Mouse (Mus musculus) heart, embryonic 16.5 days (tissue): ENCODE results near the gene Olfr329-ps. TPM values are rescaled to one million over a fixed set of nuclear protein-coding genes. Genes with fewer than 3 reads are reported as not detected.
"Not testable (repeated sequence)": the region's sequence is repeated elsewhere in the genome, so short reads cannot be mapped to it uniquely, and the experiment has no call there.

Experiments used
- ATAC-seq: fragments of 200-750 bp; cut with Nextera tagmentation; replicated peaks from 2 replicates; pipeline ENCODE4 v1.8.0; 2017; ENCODE audit warnings: moderate number of reproducible peaks; ENCODE audit not compliant: insufficient read depth, low FRiP score; ENCODE audit errors: extremely low read depth
- H3K27ac ChIP-seq: fragments of 300-500 bp; sonication (generic); 2 replicates; pipeline ENCODE4 v1.5.1; 2014; ENCODE audit warnings: mild to moderate bottlenecking, low read length, control low read depth, moderate library complexity
- H3K27me3 ChIP-seq: fragments of 300-500 bp; sonication (generic); 2 replicates; pipeline ENCODE4 v1.6.1; 2014; ENCODE audit warnings: low read length, mixed read lengths; ENCODE audit not compliant: control insufficient read depth, insufficient read depth
- H3K36me3 ChIP-seq: fragments of 300-500 bp; sonication (generic); 2 replicates; pipeline ENCODE4 v1.6.1; 2014; ENCODE audit not compliant: control insufficient read depth, insufficient read depth
- H3K4me1 ChIP-seq: fragments of 300-500 bp; sonication (generic); 2 replicates; pipeline ENCODE4 v1.6.1; 2014; ENCODE audit warnings: low read length, mixed read lengths; ENCODE audit not compliant: control insufficient read depth, insufficient read depth
- H3K4me2 ChIP-seq: fragments of 300-500 bp; sonication (generic); 2 replicates; pipeline ENCODE4 v1.6.1; 2014; ENCODE audit warnings: low read depth, mild to moderate bottlenecking, control low read depth, low read length
- H3K4me3 ChIP-seq: fragments of 300-500 bp; sonication (generic); 2 replicates; pipeline ENCODE4 v1.5.1; 2014; ENCODE audit warnings: mild to moderate bottlenecking, control low read depth, low read length
- H3K9ac ChIP-seq: fragments of 300-500 bp; sonication (generic); 2 replicates; pipeline ENCODE4 v1.6.1; 2014; ENCODE audit warnings: low read length, control low read depth
- H3K9me3 ChIP-seq: fragments of 300-500 bp; sonication (generic); replicated peaks from 2 replicates; pipeline ENCODE4 v1.6.1; 2016; ENCODE audit warnings: low read length; ENCODE audit not compliant: control insufficient read depth
- WGBS: fragments of 180-500 bp; shearing (Covaris S2); extraction: QIAGEN DNeasy Blood & Tissue Kit; methylation state at CpG from one replicate; pipeline ENCODE4 v1.1.7; 2014; 5-methylcytosine and 5-hydroxymethylcytosine counted together
- polyA plus RNA-seq: library from polyadenylated mRNA; unstranded; fragments of >200 nt; fragmentation: Nextera tagmentation; extraction: Ambion mirVana; gene quantifications from 2 replicates; pipeline ENCODE4 v1.2.1, GENCODE M21; 2015

Gene Olfr329-ps
- polyA plus RNA-seq, result not detected in 2 replicates

GRCm38 (mm10) chr11:58546322-58546721, at the start of gene Olfr329-ps:
Gene Olfr329-ps (minus strand): TSS chr11:58546422.
- H3K36me3 ChIP-seq, result no peaks in the 10 kb centered on the region
- WGBS, result 73% methylated on average over 5 of the region's 5 CpGs

GRCm38 (mm10) chr11:58594814-58595213, 48.6 kb upstream of the Olfr329-ps start, which contains the start of gene Olfr324:
Gene Olfr324 (plus strand): TSS chr11:58595114.
- Histone ChIP-seq H3K4me3 (no peak within 1 kb of the TSS), H3K4me1 (no peaks in the 10 kb centered on the region), H3K4me2 (no peak within 1 kb of the TSS), H3K9ac (no peak within 1 kb of the TSS), H3K27ac (no peak within 1 kb of the TSS), H3K36me3 (no peaks in the 10 kb centered on the region), H3K9me3 (no peaks in the 10 kb centered on the region), H3K27me3 (no peaks in the 10 kb centered on the region)
- ATAC-seq, result no peak
- WGBS, result 75% methylated on average over 6 of the region's 6 CpGs

More at GRCm38 (mm10) chr11:58546322-58546721, at the start of gene Olfr329-ps:
- H3K9me3 ChIP-seq, result no peaks in the 10 kb centered on the region
- no peak within 1 kb of the TSS for H3K4me2 ChIP-seq
- no peaks in the 10 kb centered on the region for H3K4me1 ChIP-seq
- no peaks in the 10 kb centered on the region for H3K27me3 ChIP-seq
- ATAC-seq, result no peak
- H3K27ac ChIP-seq, result no peak within 1 kb of the TSS
- no peak within 1 kb of the TSS for H3K4me3 ChIP-seq
- H3K9ac ChIP-seq, result no peak within 1 kb of the TSS

- WGBS, result 59% methylated on average over 3 of the region's 3 CpGs
- Histone ChIP-seq H3K36me3 (no peaks in the 10 kb centered on the region), H3K9me3 (no peaks in the 10 kb centered on the region), H3K4me3 (no peak overlapping the region), H3K27me3 (no peaks in the 10 kb centered on the region), H3K9ac (no peak overlapping the region), H3K4me2 (no peak overlapping the region), H3K27ac (no peak overlapping the region), H3K4me1 (no peaks in the 10 kb centered on the region)
- ATAC-seq, result no peak
Measured at GRCm38 (mm10) chr11:58588620-58589250, 42.5 kb upstream of the Olfr329-ps start.

- no peak overlapping the region for H3K9ac ChIP-seq
- WGBS, result 62% methylated on average over 7 of the region's 7 CpGs
- no peak overlapping the region for H3K27ac ChIP-seq
- H3K4me3 ChIP-seq, result no peak overlapping the region
- no peaks in the 10 kb centered on the region for H3K4me1 ChIP-seq
- ATAC-seq, result no peak
- no peak overlapping the region for H3K4me2 ChIP-seq
- H3K27me3 ChIP-seq, result no peaks in the 10 kb centered on the region
- H3K36me3 ChIP-seq, result no peaks in the 10 kb centered on the region
- H3K9me3 ChIP-seq, result no peaks in the 10 kb centered on the region
Measured at GRCm38 (mm10) chr11:58587898-58588348, 41.7 kb upstream of the Olfr329-ps start.

GRCm38 (mm10) chr11:58578636-58579035, 32.4 kb upstream of the Olfr329-ps start:
- Histone ChIP-seq H3K36me3 (no peaks in the 10 kb centered on the region), H3K9me3 (no peaks in the 10 kb centered on the region), H3K4me3 (no peak overlapping the region), H3K9ac (no peak overlapping the region), H3K27me3 (no peaks in the 10 kb centered on the region), H3K27ac (no peak overlapping the region), H3K4me2 (no peak overlapping the region), H3K4me1 (no peaks in the 10 kb centered on the region)
- no peak for ATAC-seq
- 62% methylated on average over 8 of the region's 8 CpGs for WGBS

- WGBS, result 68% methylated on average over 1 of the region's 1 CpGs
- Histone ChIP-seq H3K36me3 (no peaks in the 10 kb centered on the region), H3K9me3 (no peaks in the 10 kb centered on the region), H3K27ac (no peak within 1 kb of the TSS), H3K4me2 (no peak within 1 kb of the TSS), H3K27me3 (no peaks in the 10 kb centered on the region), H3K4me3 (no peak within 1 kb of the TSS), H3K4me1 (no peaks in the 10 kb centered on the region), H3K9ac (no peak within 1 kb of the TSS)
- ATAC-seq, result no peak
Measured at GRCm38 (mm10) chr11:58577430-58577829, 31.2 kb upstream of the Olfr329-ps start, which contains the start of gene Olfr325. Gene Olfr325 (plus strand): TSS chr11:58577730.

- H3K27me3 ChIP-seq, result no peaks in the 10 kb centered on the region
- no peak within 1 kb of the TSS for H3K9ac ChIP-seq
- no peaks in the 10 kb centered on the region for H3K9me3 ChIP-seq
- no peak within 1 kb of the TSS for H3K4me3 ChIP-seq
- no peak within 1 kb of the TSS for H3K27ac ChIP-seq
- no peaks in the 10 kb centered on the region for H3K36me3 ChIP-seq
- no peak for ATAC-seq
- no peaks in the 10 kb centered on the region for H3K4me1 ChIP-seq
- H3K4me2 ChIP-seq, result no peak within 1 kb of the TSS
- 49% methylated on average over 5 of the region's 5 CpGs for WGBS
Measured at GRCm38 (mm10) chr11:58570405-58570804, 24.2 kb upstream of the Olfr329-ps start, which contains the start of gene Olfr224. Gene Olfr224 (minus strand): TSS chr11:58570553.

- Histone ChIP-seq H3K4me1 (no peaks in the 10 kb centered on the region), H3K9me3 (no peaks in the 10 kb centered on the region), H3K27ac (no peak within 1 kb of the TSS), H3K27me3 (no peaks in the 10 kb centered on the region), H3K4me3 (no peak within 1 kb of the TSS), H3K36me3 (no peaks in the 10 kb centered on the region), H3K4me2 (no peak within 1 kb of the TSS), H3K9ac (no peak within 1 kb of the TSS)
- 69% methylated on average over 1 of the region's 1 CpGs for WGBS
- ATAC-seq, result no peak
Measured at GRCm38 (mm10) chr11:58555536-58555935, 9.3 kb upstream of the Olfr329-ps start, which contains the start of gene Olfr328. Gene Olfr328 (minus strand): TSS chr11:58555636.

GRCm38 (mm10) chr11:58534736-58535135, 11.5 kb downstream of the Olfr329-ps start, which contains the start of gene Olfr330:
Gene Olfr330 (minus strand): TSS chr11:58534836.
- ATAC-seq, H3K4me1 ChIP-seq, H3K4me3 ChIP-seq, H3K27me3 ChIP-seq, H3K27ac ChIP-seq, H3K9ac ChIP-seq, H3K36me3 ChIP-seq, H3K4me2 ChIP-seq, H3K9me3 ChIP-seq: not testable (repeated sequence)
